In the genomic region with DNA sequence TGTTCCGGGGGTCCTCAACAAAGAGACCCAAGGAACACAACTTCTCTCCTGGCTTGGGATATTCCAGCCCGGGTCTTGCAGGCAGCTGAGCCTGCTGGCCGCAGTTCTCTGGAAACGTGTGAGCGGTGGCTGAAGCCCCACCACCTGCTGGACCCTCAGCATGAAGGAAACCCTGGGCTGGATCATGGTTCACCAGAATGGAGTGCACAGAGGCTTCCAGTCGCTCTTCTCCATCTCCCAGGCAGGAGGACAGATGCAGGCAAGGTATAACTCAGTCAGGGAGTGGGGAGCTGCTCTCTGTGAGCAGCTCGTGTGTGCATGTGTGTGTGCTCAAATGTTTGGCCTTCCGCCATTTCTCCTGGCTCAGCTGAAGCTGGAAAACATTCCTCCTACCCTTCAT, we compare ENCODE assay signal across 8 mouse cellular contexts. TPM values are rescaled to one million over a fixed set of nuclear protein-coding genes. Genes with fewer than 3 reads are reported as not detected.
A peak's percentile ranks its signal among the peaks of the same experiment; 100 is the strongest.
DNase-seq lines count a peak whose midpoint lies in the region; ATAC-seq and TF ChIP-seq lines count a peak whose summit lies in the region.

No protein-coding gene starts in this region.

- peaks cover 99% of the 10 kb centered on the region for H3K4me1 ChIP-seq in forebrain, embryonic 12.5 days
- H3K4me1 ChIP-seq in lung, adult 2 months (ENCODE audit: control insufficient read depth, insufficient read depth, low read length) = no peaks in the 10 kb centered on the region

- H3K79me3 ChIP-seq in C2C12 (ENCODE audit: low read depth) = no peaks in the 10 kb centered on the region

- intact Hi-C loops in heart, postnatal 14 days (cut with DNase I) = no loop called here

- H3K9me3 ChIP-seq in forebrain, embryonic 12.5 days = no peaks in the 10 kb centered on the region

- peak overlapping the region; percentile 87 for H3K27ac ChIP-seq in forebrain, embryonic 12.5 days

- H3K4me2 ChIP-seq in forebrain, embryonic 12.5 days = peak overlapping the region; percentile 85; the same call in 1 of the 2 replicates

- no peak for TF ChIP-seq CTCF in C2C12 (IDR thresholded peaks at IDR 0.05; ENCODE audit: control insufficient read depth, insufficient read depth, insufficient read length)
- no peak for TF ChIP-seq CTCF in lung, adult 2 months (IDR thresholded peaks at IDR 0.05; ENCODE audit: insufficient read depth, low read length)

- peak; percentile 63 for DNase-seq in c-Kit-positive CD71-negative TER-119-negative erythroid progenitor cells, embryonic 14.5 days (ENCODE audit: low read depth)
- DNase-seq in heart, postnatal 14 days = peak; percentile 83 to 90
- DNase-seq in kidney, postnatal 25 days = peak; percentile 84 to 89
- peak; percentile 52 for DNase-seq in lung, adult 2 months
- peak; percentile 71 for DNase-seq in ovary, postnatal 10 days (ENCODE audit: low spot score)
- peak; percentile 76 to 85 for DNase-seq in urinary bladder, postnatal 4 days (ENCODE audit: low spot score in 2 of 2)

- WGBS in forebrain, embryonic 12.5 days = 10% methylated on average over 8 of the region's 8 CpGs
- 11% methylated on average over 8 of the region's 8 CpGs for WGBS in lung, adult 2 months

- H3K4me3 ChIP-seq in C2C12 (ENCODE audit: insufficient read depth, poor library complexity, severe bottlenecking) = no peak overlapping the region
- no peak overlapping the region; the same call in 1 of the 2 replicates for H3K4me3 ChIP-seq in forebrain, embryonic 12.5 days (replicated peaks)
- no peak overlapping the region for H3K4me3 ChIP-seq in lung, adult 2 months (replicated peaks; ENCODE audit: extremely low read depth, low read depth, low read length)

- H3K9ac ChIP-seq in forebrain, embryonic 12.5 days = no peak overlapping the region

- H3K36me3 ChIP-seq in C2C12 (ENCODE audit: control insufficient read depth, insufficient read depth) = no peaks in the 10 kb centered on the region
- no peaks in the 10 kb centered on the region for H3K36me3 ChIP-seq in forebrain, embryonic 12.5 days (replicated peaks)

- 0 out of 2 replicates have a peak, but pooled peaks have one; percentile 25 for ATAC-seq in forebrain, embryonic 12.5 days (ENCODE audit: low FRiP score)

- no peak overlapping the region for H3ac ChIP-seq in C2C12 (ENCODE audit: control insufficient read depth, insufficient read length, low read depth)

- peaks cover 88% of the 10 kb centered on the region for H3K27me3 ChIP-seq in C2C12 (ENCODE audit: control insufficient read depth, insufficient read depth, insufficient read length)
- H3K27me3 ChIP-seq in forebrain, embryonic 12.5 days = peaks cover 36% of the 10 kb centered on the region

- H3K79me2 ChIP-seq in C2C12 (ENCODE audit: control insufficient read depth, insufficient read depth) = no peaks in the 10 kb centered on the region

- TF ChIP-seq POLR2A in lung, adult 2 months (IDR thresholded peaks at IDR 0.05; ENCODE audit: borderline replicate concordance, extremely low read depth, low read depth, low read length) = no peak

TF ChIP-seq in C2C12, 6 proteins besides CTCF, POLR2A, EP300 and RAD21:
- TF ChIP-seq MAX (IDR thresholded peaks at IDR 0.05) (no peak), MYOD1 (IDR thresholded peaks at IDR 0.05; ENCODE audit: control insufficient read depth, insufficient read length, low read depth) (peak; percentile 38)

RNA-seq across cellular contexts. Expression of gene Srcin1, which starts 7.3 kb away (rescaled TPM):
- polyA plus RNA-seq in C2C12 (2012; fragmentation: generic; extraction: Trizol) = 0.01 TPM
- 5.2 and 5.7 TPM in 2 replicates for polyA plus RNA-seq in forebrain, embryonic 12.5 days (2016; fragmentation: Nextera tagmentation; extraction: Ambion mirVana)
- total RNA-seq in heart, postnatal 14 days (2021) = under 1 TPM; 0.29 to 0.34 TPM
- 6.4 and 7.0 TPM in 2 replicates for polyA plus RNA-seq in lung, adult 2 months (2012; rRNA removed)
